Mouse (Mus musculus) MEL (cell line): ENCODE data around the gene Fam43a. TPM values are rescaled to one million over a fixed set of nuclear protein-coding genes. Genes with fewer than 3 reads are reported as not detected.

Experiments
- DNase-seq: peaks from one replicate; pipeline ENCODE4 v3.0.0; 2011; ENCODE audit warnings: low read depth, low spot score
- H3K27ac ChIP-seq: 2 replicates; pipeline ENCODE4 v1.5.1; 2012; ENCODE audit warnings: low read depth, mild to moderate bottlenecking, control low read depth, low read length, moderate library complexity; ENCODE audit not compliant: control insufficient read depth
- H3K27me3 ChIP-seq, 2 experiments: fragments of 150-350 bp in 1 of 2; sonication (generic) in 1 of 2; 2 replicates each; pipeline ENCODE4 v1.6.1; 2012; ENCODE audit warnings: low read length in 2 of 2, mild to moderate bottlenecking in 2 of 2, improper control_type of control experiment in 1 of 2, moderate library complexity in 1 of 2; ENCODE audit not compliant: insufficient read depth in 2 of 2, control insufficient read depth in 1 of 2
- H3K36me3 ChIP-seq, 2 experiments: 2 replicates each; pipeline ENCODE4 v1.6.1; 2012 to 2014; ENCODE audit warnings: low read length in 2 of 2, improper control_type of control experiment in 1 of 2, inconsistent platforms in 1 of 2, mild to moderate bottlenecking in 1 of 2; ENCODE audit not compliant: insufficient read depth in 2 of 2, control insufficient read depth in 1 of 2
- H3K4me1 ChIP-seq, 2 experiments: fragments of 150-350 bp in 1 of 2; sonication (generic) in 1 of 2; 2 replicates each; pipeline ENCODE4 v1.6.1; 2012; ENCODE audit warnings: low read length in 2 of 2, improper control_type of control experiment in 1 of 2, mild to moderate bottlenecking in 1 of 2; ENCODE audit not compliant: insufficient read depth in 2 of 2, control insufficient read depth in 1 of 2
- H3K4me3 ChIP-seq, 2 experiments: fragments of 150-350 bp in 1 of 2; sonication (generic) in 1 of 2; 2 replicates each; pipeline ENCODE4 v1.5.1; 2012; ENCODE audit warnings: low read depth in 2 of 2, low read length in 2 of 2, mild to moderate bottlenecking in 2 of 2, moderate library complexity in 2 of 2, control low read depth in 1 of 2, improper control_type of control experiment in 1 of 2; ENCODE audit not compliant: control insufficient read depth in 1 of 2, insufficient read depth in 1 of 2
- H3K79me2 ChIP-seq: 2 replicates; pipeline ENCODE4 v1.6.1; 2012; ENCODE audit warnings: mild to moderate bottlenecking, low read length, moderate library complexity; ENCODE audit not compliant: control insufficient read depth, poor library complexity, insufficient read depth
- H3K9ac ChIP-seq: 2 replicates; pipeline ENCODE4 v1.6.1; 2012; ENCODE audit warnings: low read depth, mild to moderate bottlenecking, control low read depth, low read length, moderate library complexity; ENCODE audit not compliant: control insufficient read depth, poor library complexity, severe bottlenecking
- H3K9me3 ChIP-seq: fragments of 150-350 bp; sonication (generic); replicated peaks from 2 replicates; pipeline ENCODE4 v1.6.1; 2012; ENCODE audit warnings: mild to moderate bottlenecking, low read length, improper control_type of control experiment, moderate library complexity; ENCODE audit not compliant: insufficient read depth
- BHLHE40 ChIP-seq: IDR thresholded peaks from 2 replicates; pipeline ENCODE4 v1.6.1; 2012; ENCODE audit warnings: low read depth, mild to moderate bottlenecking, inconsistent platforms, low read length, improper control_type of control experiment, borderline replicate concordance
- CHD1 ChIP-seq: IDR thresholded peaks from 2 replicates; pipeline ENCODE4 v1.6.1; 2012; ENCODE audit warnings: low read depth, mild to moderate bottlenecking, inconsistent platforms, low read length, improper control_type of control experiment
- CTCF ChIP-seq, 3 experiments: IDR thresholded peaks in 2 of 3; conservative IDR thresholded peaks in 1 of 3; 2 replicates each; pipeline ENCODE4 v1.5.1; 2011 to 2012; ENCODE audit warnings: low read length in 3 of 3, low read depth in 2 of 3, mild to moderate bottlenecking in 2 of 3, improper control_type of control experiment in 1 of 3, inconsistent platforms in 1 of 3, mixed read lengths in 1 of 3, moderate library complexity in 1 of 3; ENCODE audit not compliant: control insufficient read depth in 1 of 3, insufficient read depth in 1 of 3, poor library complexity in 1 of 3, severe bottlenecking in 1 of 3
- ELF1 ChIP-seq: IDR thresholded peaks from 2 replicates; pipeline ENCODE4 v1.6.1; 2014; ENCODE audit warnings: low read depth, mild to moderate bottlenecking, inconsistent platforms, low read length, improper control_type of control experiment, moderate library complexity
- EP300 ChIP-seq, 2 experiments: IDR thresholded peaks; 2 replicates each; pipeline ENCODE4 v1.6.1; 2011; ENCODE audit warnings: improper control_type of control experiment in 2 of 2, low read length in 2 of 2, low read depth in 1 of 2, mild to moderate bottlenecking in 1 of 2
- ETS1 ChIP-seq: IDR thresholded peaks from 2 replicates; pipeline ENCODE4 v1.6.1; 2012; ENCODE audit warnings: low read depth, mild to moderate bottlenecking, inconsistent platforms, low read length, improper control_type of control experiment, moderate library complexity
- GABPA ChIP-seq: IDR thresholded peaks from 2 replicates; pipeline ENCODE4 v1.6.1; 2012; ENCODE audit warnings: low read depth, mild to moderate bottlenecking, inconsistent platforms, low read length, improper control_type of control experiment, moderate library complexity
- GATA1 ChIP-seq: IDR thresholded peaks from 2 replicates; pipeline ENCODE4 v1.6.1; 2011; ENCODE audit warnings: low read depth, low read length, improper control_type of control experiment
- HCFC1 ChIP-seq: IDR thresholded peaks from 2 replicates; pipeline ENCODE4 v1.6.1; 2012; ENCODE audit warnings: low read depth, mild to moderate bottlenecking, inconsistent platforms, low read length, improper control_type of control experiment, moderate library complexity
- JUND ChIP-seq: IDR thresholded peaks from 2 replicates; pipeline ENCODE4 v1.6.1; 2011; ENCODE audit warnings: low read depth, mild to moderate bottlenecking, improper control_type of control experiment, low read length
- MAX ChIP-seq: IDR thresholded peaks from 2 replicates; pipeline ENCODE4 v1.6.1; 2011; ENCODE audit warnings: low read length, improper control_type of control experiment
- MAZ ChIP-seq: IDR thresholded peaks from 2 replicates; pipeline ENCODE4 v1.6.1; 2012; ENCODE audit warnings: low read depth, mild to moderate bottlenecking, inconsistent platforms, low read length, improper control_type of control experiment
- MEF2A ChIP-seq: IDR thresholded peaks from 2 replicates; pipeline ENCODE4 v1.6.1; 2014; ENCODE audit warnings: low read depth, mild to moderate bottlenecking, inconsistent platforms, low read length, improper control_type of control experiment; ENCODE audit not compliant: poor library complexity, insufficient replicate concordance, severe bottlenecking; ENCODE audit errors: extremely low read depth
- MXI1 ChIP-seq: IDR thresholded peaks from 2 replicates; pipeline ENCODE4 v1.6.1; 2011; ENCODE audit warnings: mild to moderate bottlenecking, low read depth, low read length, improper control_type of control experiment
- MYC ChIP-seq: IDR thresholded peaks from 2 replicates; pipeline ENCODE4 v1.6.1; 2011; ENCODE audit warnings: low read depth, mild to moderate bottlenecking, low read length, improper control_type of control experiment, moderate library complexity
- NELFE ChIP-seq: IDR thresholded peaks from 2 replicates; pipeline ENCODE4 v1.6.1; 2011; ENCODE audit warnings: low read depth, low read length, improper control_type of control experiment
- NRF1 ChIP-seq: IDR thresholded peaks from 2 replicates; pipeline ENCODE4 v1.6.1; 2014; ENCODE audit warnings: low read depth, mild to moderate bottlenecking, inconsistent platforms, low read length, improper control_type of control experiment, moderate library complexity; ENCODE audit not compliant: poor library complexity, insufficient read depth, severe bottlenecking
- POLR2A ChIP-seq, 2 experiments: IDR thresholded peaks; 2 replicates each; pipeline ENCODE4 v1.6.1; 2011 to 2012; ENCODE audit warnings: low read length in 2 of 2, mild to moderate bottlenecking in 2 of 2, control low read depth in 1 of 2, improper control_type of control experiment in 1 of 2, low read depth in 1 of 2, moderate library complexity in 1 of 2; ENCODE audit not compliant: control insufficient read depth in 1 of 2, insufficient read depth in 1 of 2, poor library complexity in 1 of 2
- POLR2AphosphoS5 ChIP-seq: IDR thresholded peaks from 2 replicates; pipeline ENCODE4 v1.6.1; 2012; ENCODE audit warnings: low read depth, borderline replicate concordance, mild to moderate bottlenecking, inconsistent platforms, low read length, moderate library complexity, mixed read lengths
- RAD21 ChIP-seq: IDR thresholded peaks from 2 replicates; pipeline ENCODE4 v1.6.1; 2011; ENCODE audit warnings: mild to moderate bottlenecking, low read depth, low read length, improper control_type of control experiment
- RCOR1 ChIP-seq: IDR thresholded peaks from 2 replicates; pipeline ENCODE4 v1.6.1; 2012; ENCODE audit warnings: low read depth, mild to moderate bottlenecking, inconsistent platforms, low read length, improper control_type of control experiment
- SMC3 ChIP-seq: IDR thresholded peaks from 2 replicates; pipeline ENCODE4 v1.6.1; 2011; ENCODE audit warnings: low read depth, low read length, improper control_type of control experiment
- TAL1 ChIP-seq: IDR thresholded peaks from 2 replicates; pipeline ENCODE4 v1.6.1; 2012; ENCODE audit warnings: mild to moderate bottlenecking, inconsistent platforms, low read length, moderate library complexity, mixed read lengths
- TCF12 ChIP-seq: IDR thresholded peaks from 2 replicates; pipeline ENCODE4 v1.6.1; 2014; ENCODE audit warnings: low read depth, mild to moderate bottlenecking, inconsistent platforms, low read length, improper control_type of control experiment, moderate library complexity
- UBTF ChIP-seq: IDR thresholded peaks from 2 replicates; pipeline ENCODE4 v1.6.1; 2012; ENCODE audit warnings: low read depth, mild to moderate bottlenecking, inconsistent platforms, low read length, improper control_type of control experiment, moderate library complexity, borderline replicate concordance; ENCODE audit not compliant: insufficient read depth
- USF1 ChIP-seq: IDR thresholded peaks from 2 replicates; pipeline ENCODE4 v1.6.1; 2014; ENCODE audit warnings: low read depth, mild to moderate bottlenecking, inconsistent platforms, low read length, improper control_type of control experiment, moderate library complexity
- USF2 ChIP-seq, 2 experiments: IDR thresholded peaks; 2 replicates each; pipeline ENCODE4 v1.6.1; 2011 to 2012; ENCODE audit warnings: improper control_type of control experiment in 2 of 2, low read length in 2 of 2, borderline replicate concordance in 1 of 2, inconsistent platforms in 1 of 2, low read depth in 1 of 2, mild to moderate bottlenecking in 1 of 2; ENCODE audit not compliant: insufficient read depth in 1 of 2
- ZC3H11A ChIP-seq: IDR thresholded peaks from 2 replicates; pipeline ENCODE4 v1.6.1; 2012; ENCODE audit warnings: low read depth, mild to moderate bottlenecking, inconsistent platforms, low read length, improper control_type of control experiment
- ZMIZ1 ChIP-seq: IDR thresholded peaks from 2 replicates; pipeline ENCODE4 v1.6.1; 2012; ENCODE audit warnings: low read depth, mild to moderate bottlenecking, inconsistent platforms, low read length, improper control_type of control experiment, moderate library complexity
- ZNF384 ChIP-seq: IDR thresholded peaks from 2 replicates; pipeline ENCODE4 v1.6.1; 2012; ENCODE audit warnings: low read depth, mild to moderate bottlenecking, inconsistent platforms, low read length, improper control_type of control experiment
- polyA plus RNA-seq, 2 experiments: library from polyadenylated mRNA; stranded (reverse) in 1 of 2; unstranded in 1 of 2; fragments of >175 nt in 1 of 2; fragments of >200 nt in 1 of 2; gene quantifications; 2 replicates each; pipeline versions ENCODE4 v1.2.1 to v1.2.4; 2012; ENCODE audit warnings: low replicate concordance in 2 of 2, low read depth in 1 of 2; ENCODE audit not compliant: insufficient read length in 2 of 2, insufficient read depth in 1 of 2, missing spikeins in 1 of 2
- total RNA-seq: library from RNA; depleted of rRNA; stranded (reverse); fragments of 300-350 nt; gene quantifications from 2 replicates; pipeline ENCODE4 v1.2.3, GENCODE M21; 2012

Fam43a gene
- total and polyA plus RNA-seq, 3 experiments: 0.08 to 0.68 TPM; not detected in 1

- peaks cover 0 to 2% of the 10 kb centered on the region in 2 experiments; a peak in 2 of 4 replicates for H3K36me3 ChIP-seq
- DNase-seq: no peak
- H3K4me1 ChIP-seq: peaks cover 0 to 9% of the 10 kb centered on the region in 2 experiments; a peak in 3 of 4 replicates
- no peak for TF ChIP-seq POLR2A (IDR thresholded peaks at IDR 0.05; ENCODE audit: control insufficient read depth in 1 of 2, insufficient read depth in 1 of 2, low read depth in 1 of 2, low read length in 2 of 2, poor library complexity in 1 of 2)
- no peak for TF ChIP-seq ZMIZ1
- TF ChIP-seq MAZ: no peak
- TF ChIP-seq TCF12: no peak
- no peak for TF ChIP-seq POLR2AphosphoS5
- no peak for TF ChIP-seq ZNF384
- no peak for TF ChIP-seq SMC3
- no peak for TF ChIP-seq ELF1
- no peak for TF ChIP-seq NELFE
- no peak for TF ChIP-seq MXI1
- TF ChIP-seq GATA1: no peak
- no peak for TF ChIP-seq USF2 (IDR thresholded peaks at IDR 0.05; ENCODE audit: borderline replicate concordance in 1 of 2, insufficient read depth in 1 of 2, low read depth in 1 of 2, low read length in 2 of 2)
- no peak for TF ChIP-seq CTCF (IDR thresholded peaks at IDR 0.05 in 2 of 3, conservative IDR thresholded peaks at IDR 0.05 in 1 of 3; ENCODE audit: control insufficient read depth in 1 of 3, insufficient read depth in 1 of 3, low read depth in 2 of 3, low read length in 3 of 3, poor library complexity in 1 of 3, severe bottlenecking in 1 of 3)
- no peak for TF ChIP-seq EP300 (IDR thresholded peaks at IDR 0.05; ENCODE audit: low read depth in 1 of 2, low read length in 2 of 2)
- TF ChIP-seq JUND: no peak
- TF ChIP-seq ZC3H11A: no peak
- no peak for TF ChIP-seq NRF1
- no peak overlapping the region for H3K9ac ChIP-seq
- H3K79me2 ChIP-seq: no peaks in the 10 kb centered on the region
- H3K27me3 ChIP-seq: peaks cover 0 to 1% of the 10 kb centered on the region in 2 experiments; a peak in 1 of 4 replicates
- H3K4me3 ChIP-seq: no peak overlapping the region
- H3K27ac ChIP-seq: no peak overlapping the region
- no peaks in the 10 kb centered on the region for H3K9me3 ChIP-seq
These were observed 47.3 kb downstream of the Fam43a start for GRCm38 (mm10) chr16:30646856-30647255.

- DNase-seq: peak; percentile 42
- Histone ChIP-seq H3K27me3 (peaks cover 0 to 1% of the 10 kb centered on the region in 2 experiments; a peak in 3 of 4 replicates), H3K27ac (no peak overlapping the region), H3K79me2 (no peaks in the 10 kb centered on the region), H3K9me3 (no peaks in the 10 kb centered on the region), H3K4me3 (no peak overlapping the region), H3K36me3 (peaks cover 0 to 3% of the 10 kb centered on the region in 2 experiments; a peak in 2 of 4 replicates), H3K4me1 (peaks cover 0 to 9% of the 10 kb centered on the region in 2 experiments; a peak in 3 of 4 replicates), H3K9ac (no peak overlapping the region)
- TF ChIP-seq GABPA (no peak), MAZ (no peak), CHD1 (no peak), UBTF (no peak), POLR2A (IDR thresholded peaks at IDR 0.05; ENCODE audit: control insufficient read depth in 1 of 2, insufficient read depth in 1 of 2, low read depth in 1 of 2, low read length in 2 of 2, poor library complexity in 1 of 2) (no peak), CTCF (IDR thresholded peaks at IDR 0.05 in 2 of 3, conservative IDR thresholded peaks at IDR 0.05 in 1 of 3; ENCODE audit: control insufficient read depth in 1 of 3, insufficient read depth in 1 of 3, low read depth in 2 of 3, low read length in 3 of 3, poor library complexity in 1 of 3, severe bottlenecking in 1 of 3) (no peak), HCFC1 (no peak), BHLHE40 (no peak), RCOR1 (no peak), MYC (no peak), ELF1 (no peak), USF1 (no peak), TAL1 (no peak), ETS1 (no peak), MEF2A (no peak), RAD21 (no peak), MAX (no peak), MXI1 (no peak)
These were observed 51.8 kb downstream of the Fam43a start for GRCm38 (mm10) chr16:30651292-30651691.
